Mouse (Mus musculus): ENCODE results near the gene Cog5.

- no peak for TF ChIP-seq MAFK (IDR thresholded peaks at IDR 0.05; ENCODE audit: borderline replicate concordance, low read depth, low read length)
- no peak for TF ChIP-seq TAL1 (IDR thresholded peaks at IDR 0.05; ENCODE audit: low read length)
- no peak for TF ChIP-seq CTCF (IDR thresholded peaks at IDR 0.05 in 2 of 3, conservative IDR thresholded peaks at IDR 0.05 in 1 of 3; ENCODE audit: control insufficient read depth in 1 of 3, insufficient read depth in 1 of 3, low read depth in 2 of 3, low read length in 3 of 3, poor library complexity in 1 of 3, severe bottlenecking in 1 of 3)
- TF ChIP-seq POLR2A (IDR thresholded peaks at IDR 0.05; ENCODE audit: control insufficient read depth in 1 of 2, insufficient read depth in 1 of 2, low read depth in 1 of 2, low read length in 2 of 2, poor library complexity in 1 of 2) = no peak
- no peak for TF ChIP-seq POLR2AphosphoS2 (IDR thresholded peaks at IDR 0.05; ENCODE audit: low read length)
- TF ChIP-seq EP300 (IDR thresholded peaks at IDR 0.05; ENCODE audit: low read depth in 1 of 2, low read length in 2 of 2) = no peak
- TF ChIP-seq CHD1 (IDR thresholded peaks at IDR 0.05; ENCODE audit: low read depth, low read length) = no peak
Observed at GRCm38 (mm10) chr12:31700623-31701347, 46.1 kb downstream of the Cog5 start.
